Mouse (Mus musculus): ENCODE measurements at regions not wholly inside any gene's neighbourhood (a gene's known extent, or its start where the extent isn't known, plus 50 kb on each side); places are given as distances from the start of the nearest gene placed in this dataset.

GRCm38 (mm10) chr2:48519838-48520404 lies 294.0 kb upstream of the Acvr2a start:
- DNase-seq: no peak
- intact Hi-C loops (cut with DNase I): no loop called here

- no peak for DNase-seq
- intact Hi-C loops (cut with DNase I): no loop called here
Measured at GRCm38 (mm10) chr2:48520535-48520971, 293.4 kb upstream of the Acvr2a start.

GRCm38 (mm10) chr2:48535453-48535852 lies 278.5 kb upstream of the Acvr2a start:
- intact Hi-C loops (cut with DNase I): loop anchor here (5.0 kb wide), 1 partner anchor 153 kb away; no protein-coding TSS in a partner anchor
- no peak for DNase-seq

- intact Hi-C loops (cut with DNase I): loop anchor here (5.0 kb wide), 1 partner anchor 155 kb away; no protein-coding TSS in a partner anchor
- DNase-seq: no peak
Measured at GRCm38 (mm10) chr2:48536930-48537329, 277.0 kb upstream of the Acvr2a start.

- peak; percentile 5 to 8 for DNase-seq
- intact Hi-C loops (cut with DNase I): loop anchor here (5.0 kb wide), 1 partner anchor 157 kb away; no protein-coding TSS in a partner anchor
Measured at GRCm38 (mm10) chr2:48538668-48539341, 275.1 kb upstream of the Acvr2a start.

GRCm38 (mm10) chr2:48539465-48540055 lies 274.3 kb upstream of the Acvr2a start:
- peak; percentile 39 to 49 for DNase-seq
- intact Hi-C loops (cut with DNase I): loop anchor here (5.0 kb wide), 2 partner anchors 157 to 273 kb away; partner anchors contain the start of gene Acvr2a

- intact Hi-C loops (cut with DNase I): loop anchor here (5.0 kb wide), 1 partner anchor 268 kb away; the partner anchor contains the start of gene Acvr2a
- DNase-seq: no peak
Measured at GRCm38 (mm10) chr2:48544377-48544776, 269.5 kb upstream of the Acvr2a start.

GRCm38 (mm10) chr2:48545072-48545471 lies 268.8 kb upstream of the Acvr2a start:
- intact Hi-C loops (cut with DNase I): no loop called here
- DNase-seq: no peak

- intact Hi-C loops (cut with DNase I): no loop called here
- DNase-seq: no peak
Measured at GRCm38 (mm10) chr2:48545679-48546078, 268.2 kb upstream of the Acvr2a start.

- intact Hi-C loops (cut with DNase I): no loop called here
- DNase-seq: no peak
Measured at GRCm38 (mm10) chr2:48546194-48546593, 267.7 kb upstream of the Acvr2a start.

- intact Hi-C loops (cut with DNase I): no loop called here
- no peak for DNase-seq
Measured at GRCm38 (mm10) chr2:48556600-48556999, 257.3 kb upstream of the Acvr2a start.

- no peak for DNase-seq
- intact Hi-C loops (cut with DNase I): no loop called here
Measured at GRCm38 (mm10) chr2:48557123-48557522, 256.8 kb upstream of the Acvr2a start.

- intact Hi-C loops (cut with DNase I): no loop called here
- DNase-seq: no peak
Measured at GRCm38 (mm10) chr2:48558641-48559040, 255.3 kb upstream of the Acvr2a start.

GRCm38 (mm10) chr2:48563636-48564035 lies 250.3 kb upstream of the Acvr2a start:
- intact Hi-C loops (cut with DNase I): no loop called here
- DNase-seq: no peak

GRCm38 (mm10) chr2:48564170-48564569 lies 249.7 kb upstream of the Acvr2a start:
- no peak for DNase-seq

GRCm38 (mm10) chr2:48567871-48568270 lies 246.0 kb upstream of the Acvr2a start:
- intact Hi-C loops (cut with DNase I): no loop called here
- no peak for DNase-seq

More at GRCm38 (mm10) chr2:48564170-48564569, 249.7 kb upstream of the Acvr2a start:
- intact Hi-C loops (cut with DNase I): no loop called here

- intact Hi-C loops (cut with DNase I): no loop called here
- DNase-seq: no peak
Measured at GRCm38 (mm10) chr2:48586162-48586830, 227.6 kb upstream of the Acvr2a start.

GRCm38 (mm10) chr2:48586831-48587169 lies 227.1 kb upstream of the Acvr2a start:
- DNase-seq: no peak
- intact Hi-C loops (cut with DNase I): no loop called here

GRCm38 (mm10) chr2:48589709-48590108 lies 224.2 kb upstream of the Acvr2a start:
- DNase-seq: no peak

GRCm38 (mm10) chr2:48597793-48598583 lies 215.9 kb upstream of the Acvr2a start:
- no peak for DNase-seq
- intact Hi-C loops (cut with DNase I): no loop called here

More at GRCm38 (mm10) chr2:48589709-48590108, 224.2 kb upstream of the Acvr2a start:
- intact Hi-C loops (cut with DNase I): no loop called here
